Mouse (Mus musculus) forebrain, embryonic 14.5 days (tissue): ENCODE data around the gene Aff1. TPM values are rescaled to one million over a fixed set of nuclear protein-coding genes. Genes with fewer than 3 reads are reported as not detected.
A peak's percentile ranks its signal among the peaks of the same experiment; 100 is the strongest.

Experiments used
- ATAC-seq: fragments of 200-750 bp; cut with Nextera tagmentation; 2 replicates; pipeline ENCODE4 v1.8.0; 2017; ENCODE audit warnings: mild to moderate bottlenecking, moderate library complexity
- DNase-seq: peaks from one replicate; pipeline ENCODE4 v3.0.0-alpha.2; 2015; ENCODE audit warnings: low spot score
- H3K27ac ChIP-seq: fragments of 300-500 bp; sonication (generic); 2 replicates; pipeline ENCODE4 v1.5.1; 2014; ENCODE audit warnings: low read depth, mild to moderate bottlenecking, control low read depth, low read length, moderate library complexity
- H3K27me3 ChIP-seq: fragments of 300-500 bp; sonication (generic); replicated peaks from 2 replicates; pipeline ENCODE4 v1.6.1; 2014; ENCODE audit warnings: low read length, control low read depth, mixed read lengths; ENCODE audit not compliant: control insufficient read depth, insufficient read depth
- H3K36me3 ChIP-seq: fragments of 300-500 bp; sonication (generic); 2 replicates; pipeline ENCODE4 v1.6.1; 2014; ENCODE audit warnings: low read length, control low read depth; ENCODE audit not compliant: control insufficient read depth, insufficient read depth
- H3K4me1 ChIP-seq: fragments of 300-500 bp; sonication (generic); 2 replicates; pipeline ENCODE4 v1.6.1; 2014; ENCODE audit warnings: antibody characterized with exemption, low read length, control low read depth; ENCODE audit not compliant: control insufficient read depth, insufficient read depth
- H3K4me2 ChIP-seq: fragments of 300-500 bp; sonication (generic); 2 replicates; pipeline ENCODE4 v1.6.1; 2014; ENCODE audit warnings: mild to moderate bottlenecking, control low read depth, low read length
- H3K4me3 ChIP-seq: fragments of 300-500 bp; sonication (generic); 2 replicates; pipeline ENCODE4 v1.5.1; 2014; ENCODE audit warnings: low read depth, low read length, control low read depth
- H3K9ac ChIP-seq: fragments of 300-500 bp; sonication (generic); 2 replicates; pipeline ENCODE4 v1.6.1; 2014; ENCODE audit warnings: mild to moderate bottlenecking, low read length, control low read depth, moderate library complexity
- H3K9me3 ChIP-seq: fragments of 300-500 bp; sonication (generic); replicated peaks from 2 replicates; pipeline ENCODE4 v1.6.1; 2016; ENCODE audit warnings: low read length, control low read depth, mixed read lengths; ENCODE audit not compliant: control insufficient read depth
- WGBS: fragments of 180-500 bp; shearing (Covaris S2); extraction: QIAGEN DNeasy Blood & Tissue Kit; methylation state at CpG from one replicate; pipeline ENCODE4 v1.1.7; 2014; 5-methylcytosine and 5-hydroxymethylcytosine counted together
- polyA plus RNA-seq: library from polyadenylated mRNA; unstranded; fragments of >200 nt; fragmentation: Nextera tagmentation; extraction: Ambion mirVana; gene quantifications from 2 replicates; pipeline ENCODE4 v1.2.1, GENCODE M21; 2014

The Aff1 gene
- polyA plus RNA-seq: 1.5 and 2.6 TPM in 2 replicates

DNA sequence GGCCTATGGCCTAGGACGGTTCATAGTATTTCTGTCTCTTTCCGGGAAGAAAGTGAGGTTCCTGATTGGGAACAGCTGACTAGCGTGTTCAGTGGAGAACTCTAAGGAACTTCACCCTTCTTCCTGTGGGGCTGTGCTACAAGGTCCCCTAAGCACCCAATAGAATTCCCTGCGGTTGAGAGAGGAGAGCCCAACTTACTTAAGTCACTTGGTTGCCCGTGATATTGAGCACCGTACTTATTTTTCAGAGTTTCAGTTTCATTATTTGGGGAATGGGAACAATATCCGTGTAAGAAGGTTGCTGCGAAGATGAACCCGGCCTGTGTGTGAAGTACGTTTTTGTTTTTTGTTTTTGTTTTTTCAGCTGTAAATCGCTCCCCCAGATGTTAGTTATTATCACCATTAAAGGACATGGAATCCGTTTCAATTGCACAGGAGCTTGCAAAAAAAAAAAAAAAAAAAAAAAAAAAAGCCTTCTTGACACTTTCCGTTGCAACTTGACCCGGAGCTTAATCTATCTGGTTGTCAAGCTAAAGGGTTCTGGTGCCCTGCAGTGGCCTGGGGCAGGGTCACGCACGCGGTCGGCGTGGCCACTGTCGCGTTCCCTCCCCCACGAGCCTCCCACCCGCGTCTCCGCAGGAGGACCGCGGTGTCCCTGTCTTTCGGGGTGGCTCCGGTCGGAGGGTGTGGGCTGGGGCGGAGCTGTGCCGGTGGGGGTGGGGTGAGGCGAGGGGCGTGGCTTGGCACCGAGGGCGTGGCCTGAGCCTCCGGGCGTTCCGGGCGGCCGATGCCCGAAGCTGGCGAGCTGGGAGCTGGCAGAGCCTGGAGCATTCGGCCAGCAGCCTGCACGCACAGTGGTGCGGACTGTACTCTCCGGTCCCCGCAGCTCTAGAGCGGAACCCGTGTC is at the start of gene Aff1:
Aff1 (plus strand) TSS at position 751 of the 907 bp plus-strand sequence.
- Histone ChIP-seq H3K27ac (no peak within 1 kb of the TSS), H3K4me3 (peak within 1 kb of the TSS; percentile 47), H3K9ac (peak within 1 kb of the TSS; percentile 54), H3K9me3 (no peaks in the 10 kb centered on the region), H3K4me1 (peaks cover 14% of the 10 kb centered on the region), H3K36me3 (no peaks in the 10 kb centered on the region), H3K27me3 (peaks cover 13% of the 10 kb centered on the region), H3K4me2 (peak within 1 kb of the TSS; percentile 97)
- WGBS: 7% methylated on average over 48 of the region's 50 CpGs
- DNase-seq (peak; percentile 71), ATAC-seq (peak; percentile 86)

DNA sequence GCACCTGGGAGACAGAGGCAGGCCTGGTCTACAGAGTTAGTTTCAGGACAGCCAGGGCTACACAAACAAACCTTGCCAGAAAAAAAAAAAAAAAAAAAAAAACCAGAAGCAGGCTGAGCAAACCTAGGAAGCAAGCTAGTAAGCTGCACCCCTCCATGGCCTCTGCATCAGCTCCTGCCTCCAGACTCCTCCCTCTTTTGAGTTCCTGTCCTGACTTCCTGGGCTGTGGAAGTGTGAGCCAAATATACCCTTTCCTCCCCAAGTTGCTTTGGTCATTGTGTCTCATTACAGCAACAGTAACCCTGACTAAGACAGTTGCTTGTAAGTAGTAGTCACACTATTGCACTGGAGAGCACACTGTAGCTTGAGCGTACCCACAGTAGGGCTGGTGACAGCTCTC is 48.0 kb upstream of the Aff1 start:
- ATAC-seq: no peak
- no peak overlapping the region for H3K4me3 ChIP-seq
- no peak for DNase-seq
- no peak overlapping the region for H3K27ac ChIP-seq
- WGBS: 100% methylated on average over 1 of the region's 1 CpGs
- no peaks in the 10 kb centered on the region for H3K27me3 ChIP-seq
- no peaks in the 10 kb centered on the region for H3K4me1 ChIP-seq
- no peaks in the 10 kb centered on the region for H3K9me3 ChIP-seq
- no peaks in the 10 kb centered on the region for H3K36me3 ChIP-seq
- no peak overlapping the region for H3K9ac ChIP-seq
- no peak overlapping the region for H3K4me2 ChIP-seq

DNA sequence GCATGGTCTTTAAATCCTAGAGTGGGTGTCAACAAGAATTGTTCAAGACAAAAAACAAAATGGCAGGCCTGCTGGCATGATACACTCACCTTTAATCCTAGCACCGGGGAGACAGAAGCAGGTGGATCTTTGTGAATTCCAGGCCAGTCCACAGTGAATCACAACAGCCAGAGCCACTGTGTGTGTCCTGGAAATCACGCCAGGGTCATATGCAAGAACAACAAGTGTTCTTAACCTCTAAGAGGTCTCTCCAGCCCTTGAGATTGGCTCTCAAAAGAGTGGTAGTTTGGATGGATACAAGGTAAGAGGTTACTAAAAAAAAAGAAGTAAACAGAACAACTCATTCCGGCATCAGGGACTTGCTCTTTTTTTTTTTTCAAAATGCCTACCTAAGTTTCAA is 44.9 kb upstream of the Aff1 start:
- ATAC-seq: no peak
- 85% methylated on average over 3 of the region's 3 CpGs for WGBS

DNA sequence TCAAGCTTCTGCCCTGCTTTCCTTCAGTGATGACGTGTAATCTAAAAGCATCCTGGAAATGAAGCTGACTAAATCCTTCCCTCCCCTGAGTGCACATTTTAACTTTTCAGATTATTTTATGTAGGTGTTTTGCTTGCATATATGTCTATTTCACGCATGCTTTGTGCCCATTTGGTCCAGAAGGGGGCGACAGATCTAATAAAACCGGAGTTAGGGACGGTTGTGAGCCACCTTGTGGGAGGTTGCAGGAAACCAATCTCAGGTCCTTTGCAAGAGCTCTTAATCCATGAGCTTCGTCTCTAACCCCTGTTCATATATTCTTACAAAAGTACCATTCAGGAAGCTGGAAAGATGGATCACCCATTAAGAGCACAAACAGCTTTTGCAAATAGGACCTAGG is 37.9 kb upstream of the Aff1 start:
- no peak for ATAC-seq
- no peak overlapping the region for H3K4me3 ChIP-seq
- H3K36me3 ChIP-seq: no peaks in the 10 kb centered on the region

More for the DNA sequence above, 44.9 kb upstream of the Aff1 start:
- H3K27me3 ChIP-seq: no peaks in the 10 kb centered on the region
- no peak for DNase-seq
- no peak overlapping the region for H3K27ac ChIP-seq
- no peak overlapping the region for H3K4me2 ChIP-seq
- no peaks in the 10 kb centered on the region for H3K4me1 ChIP-seq
- H3K9ac ChIP-seq: no peak overlapping the region
- H3K4me3 ChIP-seq: no peak overlapping the region
- H3K36me3 ChIP-seq: no peaks in the 10 kb centered on the region
- H3K9me3 ChIP-seq: no peaks in the 10 kb centered on the region

DNA sequence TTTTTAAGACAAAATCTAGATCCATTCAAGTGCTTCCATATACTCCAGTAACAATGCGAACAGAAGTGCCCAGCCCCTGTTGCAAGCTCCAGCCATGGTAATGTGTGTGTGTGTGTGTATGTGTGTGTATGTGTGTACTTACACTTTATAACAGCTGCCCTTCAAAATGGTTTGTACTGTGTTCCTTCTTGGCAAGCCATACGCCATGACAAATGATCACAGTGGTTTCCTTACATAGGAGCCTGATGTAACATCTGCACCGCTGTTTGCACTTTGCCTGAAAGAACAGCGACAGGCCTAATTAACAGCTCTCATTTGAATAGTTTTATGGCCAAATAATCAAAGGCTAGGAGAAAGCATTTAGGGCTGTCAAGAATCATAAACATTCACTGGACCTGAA is 37.4 kb upstream of the Aff1 start:
- DNase-seq: no peak
- WGBS: 57% methylated on average over 4 of the region's 4 CpGs
- Histone ChIP-seq H3K4me1 (peaks cover 6% of the 10 kb centered on the region; the same call in 1 of the 2 replicates), H3K9ac (no peak overlapping the region), H3K4me3 (0 out of 2 replicates have a peak overlapping the region, but pooled peaks have one; percentile 58), H3K27ac (no peak overlapping the region), H3K4me2 (peak overlapping the region; percentile 93), H3K36me3 (no peaks in the 10 kb centered on the region), H3K27me3 (no peaks in the 10 kb centered on the region), H3K9me3 (no peaks in the 10 kb centered on the region)
- peak; percentile 6; the same call in 1 of the 2 replicates for ATAC-seq

More for the DNA sequence above, 37.9 kb upstream of the Aff1 start:
- no peak overlapping the region for H3K4me2 ChIP-seq
- DNase-seq: peak; percentile 76
- WGBS: 31% methylated on average over 6 of the region's 6 CpGs
- H3K27me3 ChIP-seq: no peaks in the 10 kb centered on the region
- H3K9ac ChIP-seq: no peak overlapping the region
- H3K27ac ChIP-seq: no peak overlapping the region
- H3K9me3 ChIP-seq: no peaks in the 10 kb centered on the region
- peaks cover 6% of the 10 kb centered on the region; the same call in 1 of the 2 replicates for H3K4me1 ChIP-seq

DNA sequence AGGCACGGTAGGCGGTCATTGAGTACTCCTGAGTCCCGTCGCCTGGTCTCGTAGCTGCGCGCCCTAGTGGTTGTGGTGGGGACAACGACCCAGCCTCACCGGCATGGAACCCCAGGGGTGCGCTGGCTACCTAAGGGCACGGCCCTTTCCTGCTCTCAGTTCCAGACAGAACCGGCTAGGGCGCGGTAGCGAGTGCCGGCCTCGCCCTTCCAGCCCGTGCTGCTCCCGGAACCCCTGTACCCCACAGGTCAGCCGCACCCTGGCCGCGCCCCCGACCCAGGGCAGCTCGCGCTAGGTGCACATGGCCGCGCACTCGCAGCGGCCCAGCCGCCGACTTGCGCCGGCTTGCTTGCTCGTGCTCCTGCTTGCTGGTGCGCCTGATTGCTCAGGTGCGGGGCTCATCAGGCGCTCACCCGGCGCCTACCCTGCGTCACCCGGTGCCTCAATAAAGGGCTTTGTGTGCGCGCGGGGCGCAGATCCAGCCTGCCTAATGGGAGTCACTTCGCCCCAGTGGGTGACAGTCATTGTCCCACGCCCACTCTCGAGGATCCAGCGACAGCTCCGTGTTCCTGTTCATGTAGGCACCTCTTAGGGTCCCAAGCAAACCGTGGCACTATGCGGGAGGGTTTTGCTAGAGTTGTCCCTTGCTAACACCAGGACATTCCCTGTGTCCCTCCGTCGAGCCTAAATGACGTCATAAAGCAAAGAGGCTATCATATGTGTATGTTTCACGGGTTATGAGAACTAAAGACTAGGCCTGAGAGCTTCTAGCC is 36.6 kb upstream of the Aff1 start, which contains the start of gene 1700016H13Rik:
1700016H13Rik (minus strand) TSS at position 665 of the 773 bp plus-strand sequence.
- no peaks in the 10 kb centered on the region for H3K36me3 ChIP-seq
- peak; percentile 86 for ATAC-seq
- no peaks in the 10 kb centered on the region for H3K9me3 ChIP-seq
- DNase-seq: peak; percentile 74
- H3K4me2 ChIP-seq: peak within 1 kb of the TSS; percentile 93
- peak within 1 kb of the TSS; percentile 75 for H3K9ac ChIP-seq
- H3K4me1 ChIP-seq: peaks cover 6% of the 10 kb centered on the region; the same call in 1 of the 2 replicates
- no peaks in the 10 kb centered on the region for H3K27me3 ChIP-seq
- peak within 1 kb of the TSS; percentile 58 for H3K4me3 ChIP-seq
- H3K27ac ChIP-seq: 0 out of 2 replicates have a peak within 1 kb of the TSS, but pooled peaks have one; percentile 27
- WGBS: 1% methylated on average over 51 of the region's 56 CpGs

DNA sequence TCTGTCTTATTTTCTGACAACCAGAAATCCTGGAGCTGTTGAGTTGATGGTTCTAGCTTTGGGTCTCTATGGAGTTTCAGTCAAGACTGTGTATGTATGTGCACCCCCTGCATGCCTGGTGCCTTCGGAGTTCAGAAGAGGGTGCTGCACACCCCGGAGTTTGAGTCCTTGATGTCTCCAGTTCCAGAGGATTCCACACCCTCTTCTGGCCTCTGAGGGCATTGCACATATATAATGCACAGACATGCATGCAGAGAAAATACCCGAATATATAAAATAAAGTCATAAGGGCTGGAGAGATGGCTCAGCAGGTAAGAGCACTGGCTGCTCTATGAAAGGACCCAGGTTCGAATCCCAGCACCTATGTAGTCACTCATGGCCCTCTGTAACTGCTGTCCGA is 33.3 kb upstream of the Aff1 start:
- Histone ChIP-seq H3K9ac (no peak overlapping the region), H3K27me3 (no peaks in the 10 kb centered on the region), H3K4me3 (no peak overlapping the region), H3K27ac (no peak overlapping the region), H3K36me3 (no peaks in the 10 kb centered on the region), H3K4me1 (peaks cover 6% of the 10 kb centered on the region; the same call in 1 of the 2 replicates), H3K4me2 (no peak overlapping the region), H3K9me3 (no peaks in the 10 kb centered on the region)
- DNase-seq (no peak), ATAC-seq (no peak)
- WGBS: 68% methylated on average over 5 of the region's 5 CpGs

DNA sequence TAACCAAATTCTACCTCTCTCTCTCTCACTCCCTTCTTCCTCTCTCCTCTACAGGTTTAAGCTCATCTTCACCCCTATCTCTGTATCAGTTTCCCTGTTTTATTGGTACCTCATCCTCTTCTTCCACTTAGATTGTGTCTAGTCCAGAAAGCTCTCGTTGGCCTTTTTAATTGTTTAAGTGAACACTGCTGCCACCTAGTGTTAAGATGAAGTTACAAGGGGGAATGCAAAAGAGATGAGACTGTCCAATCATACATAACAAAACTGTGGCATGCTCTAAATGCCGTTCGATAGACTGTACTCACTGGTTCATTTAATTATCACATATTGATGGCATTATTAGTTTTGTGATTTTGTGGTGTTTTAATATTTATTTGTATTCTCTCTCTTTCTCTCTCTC is 32.6 kb upstream of the Aff1 start:
- WGBS: 40% methylated on average over 3 of the region's 3 CpGs
- Histone ChIP-seq H3K36me3 (no peaks in the 10 kb centered on the region), H3K27ac (no peak overlapping the region), H3K27me3 (no peaks in the 10 kb centered on the region), H3K9me3 (no peaks in the 10 kb centered on the region), H3K9ac (no peak overlapping the region), H3K4me2 (no peak overlapping the region), H3K4me1 (peaks cover 6% of the 10 kb centered on the region; the same call in 1 of the 2 replicates), H3K4me3 (no peak overlapping the region)
- no peak for ATAC-seq
- DNase-seq: peak; percentile 89
